Mouse (Mus musculus): ENCODE measurements around the gene Ccdc27. TPM values are rescaled to one million over a fixed set of nuclear protein-coding genes. Genes with fewer than 3 reads are reported as not detected.

The Ccdc27 gene
- total RNA-seq, 2 experiments from 2014 or later, result not detected

- peak; percentile 82 for DNase-seq
Measured at GRCm38 (mm10) chr4:154025641-154026440, 16.6 kb downstream of the Ccdc27 start, which contains the start of gene Smim1. TSS of gene Smim1 (minus strand) at chr4:154026230.

GRCm38 (mm10) chr4:154024729-154025521, 17.6 kb downstream of the Ccdc27 start:
- peak; percentile 42 for DNase-seq

- DNase-seq, result peak; percentile 41
Measured at GRCm38 (mm10) chr4:154023754-154024601, 18.5 kb downstream of the Ccdc27 start.

GRCm38 (mm10) chr4:154022844-154023243, 19.6 kb downstream of the Ccdc27 start:
- DNase-seq, result no peak

- peak; percentile 44 for DNase-seq
Measured at GRCm38 (mm10) chr4:154022407-154022806, 20.1 kb downstream of the Ccdc27 start.

- peak; percentile 25 for DNase-seq
Measured at GRCm38 (mm10) chr4:154021432-154021831, 21.0 kb downstream of the Ccdc27 start.

- peak; percentile 74 for DNase-seq
Measured at GRCm38 (mm10) chr4:154019571-154019970, 22.9 kb downstream of the Ccdc27 start.

- no peak for DNase-seq
Measured at GRCm38 (mm10) chr4:154015476-154015875, 27.0 kb downstream of the Ccdc27 start.

GRCm38 (mm10) chr4:154012132-154012882, 30.2 kb downstream of the Ccdc27 start:
- DNase-seq, result peak; percentile 42

GRCm38 (mm10) chr4:154011646-154012089, 30.8 kb downstream of the Ccdc27 start, which contains the start of gene Lrrc47:
TSS of gene Lrrc47 (plus strand) at chr4:154011731.
- peak; percentile 88 for DNase-seq

GRCm38 (mm10) chr4:154010907-154011645, 31.4 kb downstream of the Ccdc27 start:
- no peak for DNase-seq

- peak; percentile 32 for DNase-seq
Measured at GRCm38 (mm10) chr4:154007759-154008158, 34.7 kb downstream of the Ccdc27 start.

- DNase-seq, result no peak
Measured at GRCm38 (mm10) chr4:154006264-154006663, 36.2 kb downstream of the Ccdc27 start.

GRCm38 (mm10) chr4:154005488-154005887, 37.0 kb downstream of the Ccdc27 start:
- no peak for DNase-seq

GRCm38 (mm10) chr4:153993505-153993904, 49.0 kb downstream of the Ccdc27 start:
- no peak for DNase-seq

- DNase-seq, result peak; percentile 17
Measured at GRCm38 (mm10) chr4:153992715-153993114, 49.8 kb downstream of the Ccdc27 start.

- no peak for DNase-seq
Measured at GRCm38 (mm10) chr4:153980470-153980869, 62.0 kb downstream of the Ccdc27 start.

GRCm38 (mm10) chr4:153979243-153979642, 63.2 kb downstream of the Ccdc27 start:
- no peak for DNase-seq
